In genomic region chr11:82339921-82340401, GRCm38 (mm10) we compare ENCODE assay signal across 9 mouse cellular contexts. TPM values are rescaled to one million over a fixed set of nuclear protein-coding genes. Genes with fewer than 3 reads are reported as not detected.
DNase-seq lines count a peak whose midpoint lies in the region; ATAC-seq and TF ChIP-seq lines count a peak whose summit lies in the region.
"Had no signal": no experiment of that assay in that cellular context is flagged by ENCODE, and none has a peak within 500 bp of the region (broad histone marks: within the 10 kb centered on the region; RNA-seq: fewer than 3 reads in every experiment).

No protein-coding gene starts in this region.

- peaks cover 8% of the 10 kb centered on the region for H3K4me1 ChIP-seq in hindbrain, embryonic 16.5 days (ENCODE audit: control insufficient read depth, insufficient read depth, low read depth, low read length)
- no peaks in the 10 kb centered on the region for H3K4me1 ChIP-seq in liver, embryonic 15.5 days (replicated peaks)
- H3K4me1 ChIP-seq in thymus, adult 2 months (replicated peaks; ENCODE audit: control insufficient read depth, insufficient read depth, low read length), result no peaks in the 10 kb centered on the region

- H3K4me3 ChIP-seq in hindbrain, embryonic 16.5 days (ENCODE audit: low read length), result no peak overlapping the region
- H3K4me3 ChIP-seq in liver, embryonic 15.5 days (replicated peaks), result no peak overlapping the region
- no peak overlapping the region for H3K4me3 ChIP-seq in layer of hippocampus, adult 2 months
- no peak overlapping the region for H3K4me3 ChIP-seq in thymus, adult 2 months (ENCODE audit: control insufficient read depth, insufficient read depth, low read length)

- H3K9ac ChIP-seq in hindbrain, embryonic 16.5 days (ENCODE audit: low read depth, low read length), result no peak overlapping the region
- no peak overlapping the region for H3K9ac ChIP-seq in liver, embryonic 15.5 days

- peak; percentile 78 to 81 for DNase-seq in adrenal gland, postnatal 36 days
- DNase-seq in heart, adult 18-20 months, result peak; percentile 29 to 56
- DNase-seq in gastrocnemius, adult 18-20 months (ENCODE audit: low spot score), result no peak
- DNase-seq in layer of hippocampus, adult 2 months (ENCODE audit: low spot score in 2 of 2), result no peak
- no peak for DNase-seq in thymus, adult 2 months
- DNase-seq in lung, adult 18-20 months, result no peak

- H3K27ac ChIP-seq in hindbrain, embryonic 16.5 days (ENCODE audit: low read depth, low read length), result no peak overlapping the region
- no peak overlapping the region for H3K27ac ChIP-seq in liver, embryonic 15.5 days (replicated peaks)
- no peak overlapping the region for H3K27ac ChIP-seq in layer of hippocampus, adult 2 months
- H3K27ac ChIP-seq in thymus, adult 2 months (ENCODE audit: control insufficient read depth, insufficient read depth, low read length), result no peak overlapping the region

- peak; percentile 71 for ATAC-seq in hindbrain, embryonic 16.5 days
- ATAC-seq in liver, embryonic 15.5 days (ENCODE audit: insufficient read depth), result peak; percentile 56; the same call in 1 of the 2 replicates

- no peak for TF ChIP-seq POLR2A in thymus, adult 2 months (IDR thresholded peaks at IDR 0.05; ENCODE audit: control insufficient read depth, extremely low read depth, insufficient read depth, low read length, poor library complexity)

- H3K27me3 ChIP-seq in hindbrain, embryonic 16.5 days (replicated peaks; ENCODE audit: control insufficient read depth, insufficient read depth, low read length), result no peaks in the 10 kb centered on the region
- no peaks in the 10 kb centered on the region for H3K27me3 ChIP-seq in liver, embryonic 15.5 days
- H3K27me3 ChIP-seq in thymus, adult 2 months (ENCODE audit: control insufficient read depth, insufficient read depth, low read length), result no peaks in the 10 kb centered on the region; the same call in 1 of the 2 replicates

- H3K9me3 ChIP-seq in hindbrain, embryonic 16.5 days (ENCODE audit: control insufficient read depth, low read length), result no peaks in the 10 kb centered on the region
- H3K9me3 ChIP-seq in liver, embryonic 15.5 days (replicated peaks), result no peaks in the 10 kb centered on the region

- 17% methylated on average over 7 of the region's 7 CpGs for WGBS in hindbrain, embryonic 16.5 days
- WGBS in liver, embryonic 15.5 days (ENCODE audit: insufficient replicate concordance), result 10% methylated on average over 7 of the region's 7 CpGs
- WGBS in thymus, adult 2 months, result 4% methylated on average over 7 of the region's 7 CpGs

- H3K4me2 ChIP-seq in hindbrain, embryonic 16.5 days (ENCODE audit: low read length), result no peak overlapping the region
- no peak overlapping the region for H3K4me2 ChIP-seq in liver, embryonic 15.5 days

- no peak for TF ChIP-seq CTCF in layer of hippocampus, adult 2 months (conservative IDR thresholded peaks at IDR 0.05)
- TF ChIP-seq CTCF in thymus, adult 2 months (IDR thresholded peaks at IDR 0.05; ENCODE audit: borderline replicate concordance, control insufficient read depth, extremely low read depth, insufficient read depth, low read length, poor library complexity), result no peak

- H3K36me3 ChIP-seq in hindbrain, embryonic 16.5 days (ENCODE audit: control insufficient read depth, insufficient read depth, low read length), result no peaks in the 10 kb centered on the region
- H3K36me3 ChIP-seq in liver, embryonic 15.5 days (replicated peaks), result no peaks in the 10 kb centered on the region
- H3K36me3 ChIP-seq in thymus, adult 2 months (ENCODE audit: control insufficient read depth, insufficient read depth, low read length), result no peaks in the 10 kb centered on the region

RNA-seq across cellular contexts. Expression of gene Ccl1, which starts 34.5 kb away (rescaled TPM):
- total RNA-seq in adrenal gland, postnatal 36 days (2021), result not detected
- not detected for total RNA-seq in heart, adult 18-20 months (2021)
- 0.46 TPM in 1 of 2 replicates, not detected in the other for polyA plus RNA-seq in hindbrain, embryonic 16.5 days (2015; fragmentation: Nextera tagmentation; extraction: Ambion mirVana)
- polyA plus RNA-seq in liver, embryonic 15.5 days (2015; fragmentation: Nextera tagmentation; extraction: Ambion mirVana), result not detected in 2 replicates
- total RNA-seq in gastrocnemius, adult 18-20 months (2021), result not detected
- not detected for total RNA-seq in layer of hippocampus, adult 2 months (2021)
- polyA plus RNA-seq in thymus, adult 2 months (2012; rRNA removed), result 0.48 and 1.1 TPM in 2 replicates
- total RNA-seq: left cerebral cortex, postnatal 36 days had no signal

RNA-seq across cellular contexts. Expression of gene Tmem132e, which starts 48.7 kb away (rescaled TPM):
- under 1 TPM; 0.20 to 0.89 TPM for total RNA-seq in adrenal gland, postnatal 36 days (2021)
- under 1 TPM; 0.20 to 0.31 TPM for total RNA-seq in heart, adult 18-20 months (2021)
- polyA plus RNA-seq in hindbrain, embryonic 16.5 days (2015; fragmentation: Nextera tagmentation; extraction: Ambion mirVana), result 2.9 and 3.3 TPM in 2 replicates
- 0.23 TPM in 2 replicates for polyA plus RNA-seq in liver, embryonic 15.5 days (2015; fragmentation: Nextera tagmentation; extraction: Ambion mirVana)
- not detected for total RNA-seq in gastrocnemius, adult 18-20 months (2021)
- total RNA-seq in layer of hippocampus, adult 2 months (2021), result 10 to 100 TPM in 1 of 2 experiments, 1 to 10 TPM in 1; 9.5 to 11.6 TPM
- polyA plus RNA-seq in thymus, adult 2 months (2012; rRNA removed), result 0.13 and 0.48 TPM in 2 replicates

Comparison
In these comparisons a context has a peak if more than half of its experiments do, and no peak if none do; other contexts are left out.
1. DNase-seq: peak in adrenal gland, postnatal 36 days (2 of 2) and heart, adult 18-20 months (2 of 2); none in gastrocnemius, adult 18-20 months (single experiment), layer of hippocampus, adult 2 months (0 of 2), thymus, adult 2 months (single experiment) and lung, adult 18-20 months (0 of 2).
2. RNA of gene Tmem132e, which starts 48.7 kb away (total RNA-seq): 9.5 to 11.6 TPM in layer of hippocampus, adult 2 months; 0.20 to 0.89 TPM in adrenal gland, postnatal 36 days, 0.20 to 0.31 TPM in heart, adult 18-20 months and not detected in gastrocnemius, adult 18-20 months; every median in the first group is over 4 times any median in the second.